Mouse (Mus musculus): Measurements from ENCODE around the gene Rcor1.

DNA sequence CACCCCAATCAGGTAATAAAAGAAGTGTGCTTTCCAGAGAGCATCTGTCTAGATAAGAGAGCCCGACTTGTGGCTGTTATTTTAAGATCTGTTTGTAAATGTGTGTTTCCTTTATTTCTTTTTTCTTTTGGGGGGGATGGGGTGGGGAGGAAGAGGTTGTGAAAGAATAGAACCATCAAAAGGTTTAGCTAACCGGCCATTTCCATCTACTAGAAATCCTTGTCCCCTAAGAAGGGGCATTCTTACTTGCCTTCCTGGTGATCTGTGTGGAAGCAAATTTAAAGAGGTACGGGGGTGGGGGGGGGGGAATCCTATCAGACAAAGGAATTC is 1.3 kb downstream of the Rcor1 start:
- TF ChIP-seq POLR2A (IDR thresholded peaks at IDR 0.05; ENCODE audit: low read depth, low read length) (no peak), CTCF (conservative IDR thresholded peaks at IDR 0.05; ENCODE audit: insufficient read depth, insufficient read length, low read depth, low read length) (no peak)
